Mouse (Mus musculus) 3T3-L1 (cell line): Measurements from ENCODE around the gene Olfr808.

Experiments used
- DNase-seq: peaks from one replicate; pipeline ENCODE4 v3.0.0-alpha.2; 2015; ENCODE audit warnings: low read depth, low spot score

The Olfr808 gene

GRCm38 (mm10) chr10:129765182-129765581 lies at the start of gene Olfr808:
TSS of gene Olfr808 (plus strand) at chr10:129765482.
- DNase-seq: no peak

- no peak for DNase-seq
Observed at GRCm38 (mm10) chr10:129729275-129729674, 36.0 kb upstream of the Olfr808 start, which contains the start of gene Olfr805. TSS of gene Olfr805 (minus strand) at chr10:129729375.

DNA sequence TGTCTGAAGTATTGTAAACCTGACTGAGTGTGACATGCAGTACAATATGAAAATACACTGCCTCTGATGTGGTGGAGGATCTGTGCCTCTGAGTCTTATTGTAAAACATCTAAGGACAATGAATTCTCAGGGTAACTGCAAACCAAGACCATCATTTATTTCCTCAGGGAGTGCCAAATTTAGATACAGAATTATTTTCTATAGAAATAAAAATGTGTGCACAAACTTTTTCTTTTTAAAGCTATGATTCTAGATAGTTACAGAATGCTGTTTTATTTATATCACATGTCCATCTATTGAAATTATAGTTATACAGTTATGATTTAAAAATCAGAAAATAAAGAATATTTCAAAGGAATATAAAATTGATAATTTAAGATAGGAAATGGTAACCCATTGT lies 23.5 kb upstream of the Olfr808 start, which contains the start of gene Olfr806:
TSS of gene Olfr806 (minus strand) at position 101 of the 400 bp plus-strand sequence.
- DNase-seq: no peak

GRCm38 (mm10) chr10:129757693-129758092 lies 7.6 kb upstream of the Olfr808 start, which contains the start of gene Olfr807:
TSS of gene Olfr807 (minus strand) at chr10:129757793.
- no peak for DNase-seq

DNA sequence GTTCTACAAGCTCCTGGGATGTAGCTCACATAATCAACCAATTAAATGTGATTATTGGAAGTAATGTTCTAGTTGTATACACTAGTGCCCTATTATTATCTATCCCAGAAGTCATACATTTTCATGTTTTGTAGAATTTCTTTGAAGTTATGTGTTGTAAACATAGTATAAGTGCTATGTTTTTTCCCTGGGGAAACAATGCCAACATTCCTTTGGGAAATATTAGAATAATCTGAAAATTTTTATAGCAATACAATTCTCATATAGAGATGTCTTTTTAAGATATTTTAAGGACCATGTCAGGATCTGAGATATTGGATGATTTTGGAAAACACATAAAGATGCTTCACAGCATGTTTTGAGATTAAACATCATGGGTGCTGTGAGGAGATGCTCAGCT lies 9.1 kb downstream of the Olfr808 start, which contains the start of gene Olfr809:
TSS of gene Olfr809 (plus strand) at position 301 of the 400 bp plus-strand sequence.
- DNase-seq: no peak

DNA sequence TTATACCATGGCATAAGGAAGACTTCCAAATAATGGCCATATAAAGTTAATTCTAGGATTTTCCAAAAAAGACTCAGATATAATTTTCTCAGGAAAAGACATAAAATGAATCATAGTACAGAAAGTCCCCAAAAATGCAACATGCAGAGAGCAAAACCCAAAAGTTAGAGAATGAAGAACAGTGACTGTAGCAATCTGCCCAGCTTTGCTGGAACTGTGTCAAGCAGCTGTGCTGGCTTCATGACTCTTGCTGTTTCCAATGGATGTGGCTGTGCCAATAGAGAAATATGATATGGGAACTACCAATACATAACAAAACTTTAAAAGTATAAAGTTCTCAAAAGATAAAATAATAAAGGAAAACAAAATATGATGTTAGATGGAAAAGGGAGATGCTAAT lies 12.8 kb downstream of the Olfr808 start:
- DNase-seq: no peak

- no peak for DNase-seq
Observed at GRCm38 (mm10) chr10:129794817-129795216, 29.5 kb downstream of the Olfr808 start, which contains the start of gene Olfr810. TSS of gene Olfr810 (minus strand) at chr10:129794917.

- DNase-seq: no peak
Observed at GRCm38 (mm10) chr10:129804296-129804695, 39.0 kb downstream of the Olfr808 start, which contains the start of gene Olfr811. TSS of gene Olfr811 (minus strand) at chr10:129804396.
